Mouse (Mus musculus) intestine, embryonic 15.5 days (tissue): ENCODE results near the gene Olfr1065. TPM values are rescaled to one million over a fixed set of nuclear protein-coding genes. Genes with fewer than 3 reads are reported as not detected.
"Not testable (repeated sequence)": the region's sequence is repeated elsewhere in the genome, so short reads cannot be mapped to it uniquely, and the experiment has no call there.

Experiments used
- ATAC-seq: fragments of 200-750 bp; cut with Nextera tagmentation; 2 replicates; pipeline ENCODE4 v1.8.0; 2017; ENCODE audit warnings: moderate TSS enrichment, moderate library complexity
- H3K27ac ChIP-seq: fragments of 300-500 bp; sonication (generic); 2 replicates; pipeline ENCODE4 v1.5.1; 2015; ENCODE audit warnings: mild to moderate bottlenecking, inconsistent platforms
- H3K27me3 ChIP-seq: fragments of 300-500 bp; sonication (generic); replicated peaks from 2 replicates; pipeline ENCODE4 v1.6.1; 2015; ENCODE audit warnings: inconsistent platforms
- H3K36me3 ChIP-seq: fragments of 300-500 bp; sonication (generic); 2 replicates; pipeline ENCODE4 v1.6.1; 2015; ENCODE audit warnings: inconsistent platforms
- H3K4me1 ChIP-seq: fragments of 300-500 bp; sonication (generic); replicated peaks from 2 replicates; pipeline ENCODE4 v1.6.1; 2015; ENCODE audit warnings: inconsistent platforms
- H3K4me2 ChIP-seq: fragments of 300-500 bp; sonication (generic); replicated peaks from 2 replicates; pipeline ENCODE4 v1.6.1; 2015; ENCODE audit warnings: mild to moderate bottlenecking, inconsistent platforms
- H3K4me3 ChIP-seq: fragments of 300-500 bp; sonication (generic); replicated peaks from 2 replicates; pipeline ENCODE4 v1.5.1; 2015; ENCODE audit warnings: inconsistent platforms
- H3K9ac ChIP-seq: fragments of 300-500 bp; sonication (generic); 2 replicates; pipeline ENCODE4 v1.6.1; 2015; ENCODE audit warnings: inconsistent platforms
- H3K9me3 ChIP-seq: fragments of 300-500 bp; sonication (generic); 2 replicates; pipeline ENCODE4 v1.6.1; 2016; ENCODE audit warnings: inconsistent platforms
- WGBS: fragments of 180-500 bp; shearing (Covaris S2); methylation state at CpG from one replicate; pipeline ENCODE4 v1.1.7; 2015; 5-methylcytosine and 5-hydroxymethylcytosine counted together
- polyA plus RNA-seq: library from polyadenylated mRNA; unstranded; fragments of >200 nt; fragmentation: Nextera tagmentation; extraction: Ambion mirVana; gene quantifications from 2 replicates; pipeline ENCODE4 v1.2.1, GENCODE M21; 2015

Olfr1065 gene
- polyA plus RNA-seq = not detected in 2 replicates

- not testable (repeated sequence) for H3K9ac ChIP-seq, H3K36me3 ChIP-seq, H3K4me2 ChIP-seq, ATAC-seq, H3K4me3 ChIP-seq, H3K9me3 ChIP-seq, H3K4me1 ChIP-seq, H3K27me3 ChIP-seq, H3K27ac ChIP-seq
- WGBS = 70% methylated on average over 1 of the region's 1 CpGs
Measured at GRCm38 (mm10) chr2:86450491-86450890, at the start of gene Olfr1065. Olfr1065 (minus strand) TSS chr2:86450591.

- Histone ChIP-seq H3K36me3 (no peaks in the 10 kb centered on the region), H3K9ac (no peak within 1 kb of the TSS), H3K27ac (no peak within 1 kb of the TSS), H3K4me2 (no peak within 1 kb of the TSS), H3K4me3 (no peak within 1 kb of the TSS), H3K9me3 (no peaks in the 10 kb centered on the region), H3K4me1 (no peaks in the 10 kb centered on the region), H3K27me3 (no peaks in the 10 kb centered on the region)
- 34% methylated on average over 1 of the region's 1 CpGs for WGBS
- no peak for ATAC-seq
Measured at GRCm38 (mm10) chr2:86487286-86487685, 36.9 kb upstream of the Olfr1065 start, which contains the start of gene Olfr228. Olfr228 (minus strand) TSS chr2:86487386.

- no peak overlapping the region for H3K4me3 ChIP-seq
- H3K4me2 ChIP-seq = peak overlapping the region; percentile 35; the same call in 1 of the 2 replicates
- H3K4me1 ChIP-seq = no peaks in the 10 kb centered on the region
- H3K9me3 ChIP-seq = no peaks in the 10 kb centered on the region
- no peaks in the 10 kb centered on the region for H3K27me3 ChIP-seq
- 31% methylated on average over 10 of the region's 10 CpGs for WGBS
- H3K9ac ChIP-seq = no peak overlapping the region
- ATAC-seq = peak; percentile 39; the same call in 1 of the 2 replicates
- no peaks in the 10 kb centered on the region for H3K36me3 ChIP-seq
- no peak overlapping the region for H3K27ac ChIP-seq
Measured at GRCm38 (mm10) chr2:86464442-86465109, 14.2 kb upstream of the Olfr1065 start.

GRCm38 (mm10) chr2:86460434-86460833 is 10.0 kb upstream of the Olfr1065 start:
- Histone ChIP-seq H3K4me3 (no peak overlapping the region), H3K27me3 (no peaks in the 10 kb centered on the region), H3K4me1 (no peaks in the 10 kb centered on the region), H3K4me2 (no peak overlapping the region), H3K36me3 (no peaks in the 10 kb centered on the region), H3K9me3 (no peaks in the 10 kb centered on the region), H3K27ac (no peak overlapping the region), H3K9ac (no peak overlapping the region)
- no peak for ATAC-seq
- WGBS = 67% methylated on average over 1 of the region's 1 CpGs

- H3K27me3 ChIP-seq = no peaks in the 10 kb centered on the region
- H3K9me3 ChIP-seq = no peaks in the 10 kb centered on the region
- H3K27ac ChIP-seq = no peak within 1 kb of the TSS
- H3K4me3 ChIP-seq = no peak within 1 kb of the TSS
- no peaks in the 10 kb centered on the region for H3K4me1 ChIP-seq
- WGBS = 95% methylated on average over 1 of the region's 1 CpGs
- H3K9ac ChIP-seq = no peak within 1 kb of the TSS
- H3K36me3 ChIP-seq = no peaks in the 10 kb centered on the region
- no peak for ATAC-seq
- H3K4me2 ChIP-seq = no peak within 1 kb of the TSS
Measured at GRCm38 (mm10) chr2:86456169-86456568, 5.8 kb upstream of the Olfr1065 start, which contains the start of gene Olfr1066. Olfr1066 (minus strand) TSS chr2:86456269.

GRCm38 (mm10) chr2:86442101-86442500 is 8.3 kb downstream of the Olfr1065 start:
- H3K36me3 ChIP-seq, H3K4me2 ChIP-seq, H3K4me3 ChIP-seq, ATAC-seq, H3K4me1 ChIP-seq, H3K27ac ChIP-seq, H3K9me3 ChIP-seq, H3K9ac ChIP-seq, H3K27me3 ChIP-seq: not testable (repeated sequence)
- 68% methylated on average over 1 of the region's 1 CpGs for WGBS

GRCm38 (mm10) chr2:86428511-86428910 is 21.9 kb downstream of the Olfr1065 start:
- H3K9ac ChIP-seq, H3K4me3 ChIP-seq, H3K9me3 ChIP-seq, H3K27ac ChIP-seq, ATAC-seq, H3K4me2 ChIP-seq, H3K4me1 ChIP-seq, H3K27me3 ChIP-seq, H3K36me3 ChIP-seq: not testable (repeated sequence)
- WGBS = 88% methylated on average over 8 of the region's 8 CpGs

GRCm38 (mm10) chr2:86426649-86427048 is 23.7 kb downstream of the Olfr1065 start, which contains the start of gene Olfr1062:
Olfr1062 (minus strand) TSS chr2:86426749.
- not testable (repeated sequence) for H3K4me2 ChIP-seq, H3K4me1 ChIP-seq, H3K9ac ChIP-seq, ATAC-seq, H3K36me3 ChIP-seq, H3K27ac ChIP-seq, H3K9me3 ChIP-seq, H3K27me3 ChIP-seq, H3K4me3 ChIP-seq

GRCm38 (mm10) chr2:86413950-86414349 is 36.4 kb downstream of the Olfr1065 start, which contains the start of gene Olfr1061:
Olfr1061 (minus strand) TSS chr2:86414050.
- H3K36me3 ChIP-seq = no peaks in the 10 kb centered on the region
- no peaks in the 10 kb centered on the region for H3K4me1 ChIP-seq
- H3K27ac ChIP-seq = no peak within 1 kb of the TSS
- no peak for ATAC-seq
- no peaks in the 10 kb centered on the region for H3K27me3 ChIP-seq
- no peak within 1 kb of the TSS for H3K4me2 ChIP-seq
- H3K9me3 ChIP-seq = no peaks in the 10 kb centered on the region
- 84% methylated on average over 1 of the region's 1 CpGs for WGBS
- no peak within 1 kb of the TSS for H3K4me3 ChIP-seq
- H3K9ac ChIP-seq = no peak within 1 kb of the TSS

GRCm38 (mm10) chr2:86395114-86395513 is 55.3 kb downstream of the Olfr1065 start:
- Histone ChIP-seq H3K27ac (no peak overlapping the region), H3K4me2 (no peak overlapping the region), H3K9me3 (no peaks in the 10 kb centered on the region), H3K36me3 (no peaks in the 10 kb centered on the region), H3K27me3 (no peaks in the 10 kb centered on the region), H3K4me3 (no peak overlapping the region), H3K4me1 (no peaks in the 10 kb centered on the region), H3K9ac (no peak overlapping the region)
- WGBS = 85% methylated on average over 2 of the region's 2 CpGs
- ATAC-seq = no peak

Other genes starting within 250 kb of the Olfr1065 start
- gene Olfr1045, start 247.6 kb downstream of the Olfr1065 start, polyA plus RNA-seq = not detected in 2 replicates
- gene Olfr1046, start 231.3 kb downstream of the Olfr1065 start, polyA plus RNA-seq = not detected in 2 replicates
- gene Olfr1047, start 219.2 kb downstream of the Olfr1065 start, polyA plus RNA-seq = not detected in 2 replicates
- gene Olfr1048, start 210.3 kb downstream of the Olfr1065 start, polyA plus RNA-seq = not detected in 2 replicates
- gene Olfr1049, start 192.3 kb downstream of the Olfr1065 start, polyA plus RNA-seq = not detected in 2 replicates
- gene Olfr1051, start 171.5 kb downstream of the Olfr1065 start, polyA plus RNA-seq = not detected in 2 replicates
- gene Olfr1052, start 158.1 kb downstream of the Olfr1065 start, polyA plus RNA-seq = not detected in 2 replicates
- gene Olfr1053, start 135.3 kb downstream of the Olfr1065 start, polyA plus RNA-seq = not detected in 2 replicates
- not detected in 2 replicates for gene Olfr1054, start 115.2 kb downstream of the Olfr1065 start, polyA plus RNA-seq
- not detected in 2 replicates for gene Olfr1055, start 100.3 kb downstream of the Olfr1065 start, polyA plus RNA-seq
- not detected in 2 replicates for gene Olfr1056, start 88.1 kb downstream of the Olfr1065 start, polyA plus RNA-seq
- gene Olfr1057, start 72.2 kb downstream of the Olfr1065 start, polyA plus RNA-seq = not detected in 2 replicates
- gene Olfr1058, start 62.0 kb downstream of the Olfr1065 start, polyA plus RNA-seq = not detected in 2 replicates
- not detected in 2 replicates for gene Olfr1061, start 36.5 kb downstream of the Olfr1065 start, polyA plus RNA-seq
- gene Olfr1062, start 23.8 kb downstream of the Olfr1065 start, polyA plus RNA-seq = not detected in 2 replicates
- not detected in 2 replicates for gene Olfr1066, start 5.7 kb upstream of the Olfr1065 start, polyA plus RNA-seq
- gene Olfr228, start 36.8 kb upstream of the Olfr1065 start, polyA plus RNA-seq = not detected in 2 replicates
- gene Olfr1076, start 57.9 kb upstream of the Olfr1065 start, polyA plus RNA-seq = not detected in 2 replicates
- not detected in 2 replicates for gene Olfr1079, start 91.9 kb upstream of the Olfr1065 start, polyA plus RNA-seq
- gene Olfr1080, start 107.6 kb upstream of the Olfr1065 start, polyA plus RNA-seq = not detected in 2 replicates
- gene Olfr1082, start 148.4 kb upstream of the Olfr1065 start, polyA plus RNA-seq = not detected in 2 replicates
- gene Olfr1084, start 189.1 kb upstream of the Olfr1065 start, polyA plus RNA-seq = not detected in 2 replicates
- gene Olfr1085, start 211.4 kb upstream of the Olfr1065 start, polyA plus RNA-seq = not detected in 2 replicates
- not detected in 2 replicates for gene Olfr1086, start 229.5 kb upstream of the Olfr1065 start, polyA plus RNA-seq
- not detected in 2 replicates for gene Olfr1087, start 247.8 kb upstream of the Olfr1065 start, polyA plus RNA-seq